Mouse (Mus musculus): ENCODE results near the gene Dnah14. TPM values are rescaled to one million over a fixed set of nuclear protein-coding genes. Genes with fewer than 3 reads are reported as not detected.

Gene Dnah14
- total and polyA plus RNA-seq, 3 experiments = 0.03 to 0.98 (median 0.74) TPM

DNA sequence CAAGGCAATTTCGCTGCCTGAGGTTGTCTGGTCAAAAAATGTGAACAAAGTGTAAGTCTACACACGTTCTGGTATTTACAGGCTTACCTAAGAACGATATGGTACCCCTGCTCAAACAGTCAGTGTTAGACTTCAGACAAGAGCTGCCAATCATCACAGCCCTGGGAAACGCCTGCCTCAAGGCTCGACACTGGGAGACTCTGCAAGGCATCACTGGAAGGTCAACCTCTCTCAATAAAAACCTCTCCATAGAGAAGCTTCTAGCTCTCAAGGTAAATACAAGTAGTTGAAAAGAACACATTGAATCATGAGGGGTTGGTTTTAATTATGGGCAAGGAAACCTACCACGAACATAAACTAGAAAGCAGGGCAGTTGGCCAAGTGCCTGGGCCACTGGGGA lies 51.9 kb downstream of the Dnah14 start:
- Histone ChIP-seq H3K9me3 (replicated peaks; ENCODE audit: low read length) (no peaks in the 10 kb centered on the region), H3K9ac (ENCODE audit: insufficient read depth, low read depth) (no peak overlapping the region), H3K27ac (ENCODE audit: insufficient read depth, low read depth) (no peak overlapping the region), H3K4me3 (replicated peaks in 1 of 3; ENCODE audit: low read depth in 2 of 3, low read length in 2 of 3, poor library complexity in 1 of 3) (no peak overlapping the region), H3K36me3 (replicated peaks in 1 of 2; ENCODE audit: control insufficient read depth in 1 of 2, insufficient read depth in 1 of 2, low read length in 1 of 2) (no peaks in the 10 kb centered on the region), H3K4me2 (ENCODE audit: insufficient read depth, low read depth, poor library complexity, severe bottlenecking) (0 out of 2 replicates have a peak overlapping the region, but pooled peaks have one; percentile 29), H3K4me1 (ENCODE audit: control insufficient read depth in 1 of 2, insufficient read depth in 2 of 2) (no peaks in the 10 kb centered on the region), H3K79me2 (replicated peaks; ENCODE audit: control insufficient read depth, extremely low read depth, insufficient read depth, poor library complexity, severe bottlenecking) (no peaks in the 10 kb centered on the region), H3K27me3 (replicated peaks) (no peaks in the 10 kb centered on the region)
- TF ChIP-seq BHLHE40 (IDR thresholded peaks at IDR 0.05; ENCODE audit: low read depth, low read length) = no peak
- TF ChIP-seq ZMIZ1 (IDR thresholded peaks at IDR 0.05; ENCODE audit: low read depth, low read length) = no peak
- no peak for TF ChIP-seq TCF12 (IDR thresholded peaks at IDR 0.05; ENCODE audit: low read depth, low read length)
- TF ChIP-seq SIN3A (IDR thresholded peaks at IDR 0.05; ENCODE audit: low read length) = no peak
- no peak for TF ChIP-seq TBP (conservative IDR thresholded peaks at IDR 0.05; ENCODE audit: low read depth, low read length)
- no peak for TF ChIP-seq IRF4 (IDR thresholded peaks at IDR 0.05; ENCODE audit: low read depth, low read length)
- no peak for TF ChIP-seq ZNF384 (IDR thresholded peaks at IDR 0.05; ENCODE audit: low read depth, low read length)
- no peak for TF ChIP-seq USF1 (IDR thresholded peaks at IDR 0.05; ENCODE audit: low read depth, low read length)
- TF ChIP-seq MXI1 (IDR thresholded peaks at IDR 0.05; ENCODE audit: low read depth, low read length) = no peak
- TF ChIP-seq SMC3 (IDR thresholded peaks at IDR 0.05; ENCODE audit: low read depth, low read length) = no peak
- TF ChIP-seq CHD1 (IDR thresholded peaks at IDR 0.05; ENCODE audit: low read depth, low read length) = no peak
- TF ChIP-seq UBTF (IDR thresholded peaks at IDR 0.05; ENCODE audit: low read depth, low read length) = no peak
- TF ChIP-seq MYC (IDR thresholded peaks at IDR 0.05; ENCODE audit: low read depth, low read length) = no peak
- no peak for TF ChIP-seq RCOR1 (conservative IDR thresholded peaks at IDR 0.05; ENCODE audit: low read depth, low read length)
- TF ChIP-seq KAT2A (IDR thresholded peaks at IDR 0.05; ENCODE audit: insufficient replicate concordance, low read length) = no peak
- no peak for TF ChIP-seq POLR2A (IDR thresholded peaks at IDR 0.05; ENCODE audit: low read depth, low read length)
- TF ChIP-seq GABPA (IDR thresholded peaks at IDR 0.05; ENCODE audit: insufficient replicate concordance, low read depth, low read length) = no peak
- no peak for TF ChIP-seq ZKSCAN1 (IDR thresholded peaks at IDR 0.05; ENCODE audit: borderline replicate concordance, low read depth, low read length)
- TF ChIP-seq JUND (conservative IDR thresholded peaks at IDR 0.05; ENCODE audit: low read depth, low read length) = no peak
- in situ Hi-C loops (cut with MboI; ENCODE audit: low pct_ligation_motif_present, low pct_unique_long_range_greater_than_20kb, low sequenced_read_pairs) = no loop called here
- dilution Hi-C loops (cut with MboI; ENCODE audit: extremely low pct_ligation_motif_present, extremely low pct_unique_long_range_greater_than_20kb, low sequenced_read_pairs) = no loop called here
- DNase-seq (ENCODE audit: extremely low read depth) = no peak

DNA sequence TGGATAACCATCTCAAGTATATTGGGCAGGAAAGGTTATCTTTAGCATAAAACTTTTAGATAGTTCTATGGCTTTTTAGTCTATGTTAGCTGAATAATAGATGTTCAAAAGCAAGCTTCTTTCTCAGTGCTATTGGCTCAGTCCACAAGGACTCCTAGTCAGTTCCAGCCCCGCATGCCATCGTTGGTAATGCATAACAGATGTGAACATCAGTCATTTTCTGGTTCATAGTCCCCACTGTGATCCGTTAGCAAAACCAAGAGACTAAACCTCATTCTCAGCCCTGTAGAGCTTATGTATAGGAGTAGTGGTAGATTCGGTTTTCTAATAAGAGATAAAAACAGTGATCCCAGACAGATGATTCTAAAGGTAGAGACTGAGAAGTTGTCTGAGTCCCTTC lies 55.0 kb downstream of the Dnah14 start:
- no peaks in the 10 kb centered on the region for H3K79me2 ChIP-seq (replicated peaks; ENCODE audit: control insufficient read depth, extremely low read depth, insufficient read depth, poor library complexity, severe bottlenecking)
- no peaks in the 10 kb centered on the region for H3K9me3 ChIP-seq (replicated peaks; ENCODE audit: low read length)
- no peak overlapping the region for H3K27ac ChIP-seq (ENCODE audit: insufficient read depth, low read depth)
- no peaks in the 10 kb centered on the region for H3K27me3 ChIP-seq (replicated peaks)
- dilution Hi-C loops (cut with MboI; ENCODE audit: extremely low pct_ligation_motif_present, extremely low pct_unique_long_range_greater_than_20kb, low sequenced_read_pairs) (no loop called here), in situ Hi-C loops (cut with MboI; ENCODE audit: low pct_ligation_motif_present, low pct_unique_long_range_greater_than_20kb, low sequenced_read_pairs) (no loop called here)
- H3K36me3 ChIP-seq (replicated peaks in 1 of 2; ENCODE audit: control insufficient read depth in 1 of 2, insufficient read depth in 1 of 2, low read length in 1 of 2) = no peaks in the 10 kb centered on the region
- no peak for TF ChIP-seq TCF12 (IDR thresholded peaks at IDR 0.05; ENCODE audit: low read depth, low read length)
- TF ChIP-seq IRF4 (IDR thresholded peaks at IDR 0.05; ENCODE audit: low read depth, low read length) = no peak
- no peak for TF ChIP-seq USF1 (IDR thresholded peaks at IDR 0.05; ENCODE audit: low read depth, low read length)
- TF ChIP-seq ZNF384 (IDR thresholded peaks at IDR 0.05; ENCODE audit: low read depth, low read length) = no peak
- TF ChIP-seq RAD21 (IDR thresholded peaks at IDR 0.05; ENCODE audit: low read depth, low read length) = no peak
- TF ChIP-seq E2F4 (IDR thresholded peaks at IDR 0.05; ENCODE audit: insufficient replicate concordance, low read depth, low read length) = no peak
- no peak for TF ChIP-seq UBTF (IDR thresholded peaks at IDR 0.05; ENCODE audit: low read depth, low read length)
- TF ChIP-seq BHLHE40 (IDR thresholded peaks at IDR 0.05; ENCODE audit: low read depth, low read length) = no peak
- no peak for TF ChIP-seq MAFK (IDR thresholded peaks at IDR 0.05; ENCODE audit: insufficient replicate concordance, low read length)
- TF ChIP-seq CTCF (conservative IDR thresholded peaks at IDR 0.05 in 1 of 2, IDR thresholded peaks at IDR 0.05 in 1 of 2; ENCODE audit: low read depth in 2 of 2, low read length in 2 of 2) = no peak
- no peak for TF ChIP-seq POLR2AphosphoS2 (IDR thresholded peaks at IDR 0.05; ENCODE audit: low read depth, low read length)
- no peak for TF ChIP-seq MEF2A (IDR thresholded peaks at IDR 0.05; ENCODE audit: borderline replicate concordance, low read depth, low read length)
- no peak for TF ChIP-seq PAX5 (IDR thresholded peaks at IDR 0.05; ENCODE audit: low read length)
- H3K9ac ChIP-seq (ENCODE audit: insufficient read depth, low read depth) = no peak overlapping the region
- no peak for DNase-seq (ENCODE audit: extremely low read depth)
- no peak overlapping the region for H3K4me3 ChIP-seq (replicated peaks in 1 of 3; ENCODE audit: low read depth in 2 of 3, low read length in 2 of 3, poor library complexity in 1 of 3)
- no peaks in the 10 kb centered on the region for H3K4me1 ChIP-seq (ENCODE audit: control insufficient read depth in 1 of 2, insufficient read depth in 2 of 2)
- H3K4me2 ChIP-seq (ENCODE audit: insufficient read depth, low read depth, poor library complexity, severe bottlenecking) = no peak overlapping the region

All from CH12.LX (cell line).